Mouse (Mus musculus) embryonic facial prominence, embryonic 15.5 days (tissue): ENCODE results near the gene Vps11. TPM values are rescaled to one million over a fixed set of nuclear protein-coding genes. Genes with fewer than 3 reads are reported as not detected.
"Not testable (repeated sequence)": the region's sequence is repeated elsewhere in the genome, so short reads cannot be mapped to it uniquely, and the experiment has no call there.

Experiments
- ATAC-seq: fragments of 200-750 bp; cut with Nextera tagmentation; 2 replicates; pipeline ENCODE4 v1.8.0; 2017; ENCODE audit warnings: low read depth, moderate TSS enrichment; ENCODE audit not compliant: insufficient number of reproducible peaks, low FRiP score, low TSS enrichment
- H3K27ac ChIP-seq: fragments of 300-500 bp; sonication (generic); replicated peaks from 2 replicates; pipeline ENCODE4 v1.5.1; 2015; ENCODE audit warnings: mild to moderate bottlenecking, inconsistent platforms
- H3K27me3 ChIP-seq: fragments of 300-500 bp; sonication (generic); 2 replicates; pipeline ENCODE4 v1.6.1; 2015; ENCODE audit warnings: inconsistent platforms
- H3K36me3 ChIP-seq: fragments of 300-500 bp; sonication (generic); 2 replicates; pipeline ENCODE4 v1.6.1; 2015; ENCODE audit warnings: mild to moderate bottlenecking, inconsistent platforms
- H3K4me1 ChIP-seq: fragments of 300-500 bp; sonication (generic); 2 replicates; pipeline ENCODE4 v1.6.1; 2015; ENCODE audit warnings: inconsistent platforms
- H3K4me2 ChIP-seq: fragments of 300-500 bp; sonication (generic); replicated peaks from 2 replicates; pipeline ENCODE4 v1.6.1; 2015; ENCODE audit warnings: mild to moderate bottlenecking, inconsistent platforms
- H3K4me3 ChIP-seq: fragments of 300-500 bp; sonication (generic); replicated peaks from 2 replicates; pipeline ENCODE4 v1.5.1; 2015; ENCODE audit warnings: mild to moderate bottlenecking, inconsistent platforms
- H3K9ac ChIP-seq: fragments of 300-500 bp; sonication (generic); 2 replicates; pipeline ENCODE4 v1.6.1; 2015; ENCODE audit warnings: inconsistent platforms
- H3K9me3 ChIP-seq: fragments of 300-500 bp; sonication (generic); replicated peaks from 2 replicates; pipeline ENCODE4 v1.6.1; 2016; ENCODE audit warnings: inconsistent platforms
- WGBS: fragments of 180-500 bp; shearing (Covaris S2); methylation state at CpG from one replicate; pipeline ENCODE4 v1.1.7; 2015; 5-methylcytosine and 5-hydroxymethylcytosine counted together
- polyA plus RNA-seq: library from polyadenylated mRNA; unstranded; fragments of >200 nt; fragmentation: Nextera tagmentation; extraction: Ambion mirVana; gene quantifications from 2 replicates; pipeline ENCODE4 v1.2.1, GENCODE M21; 2015

Gene Vps11
- polyA plus RNA-seq: 25.0 and 30.3 TPM in 2 replicates

DNA sequence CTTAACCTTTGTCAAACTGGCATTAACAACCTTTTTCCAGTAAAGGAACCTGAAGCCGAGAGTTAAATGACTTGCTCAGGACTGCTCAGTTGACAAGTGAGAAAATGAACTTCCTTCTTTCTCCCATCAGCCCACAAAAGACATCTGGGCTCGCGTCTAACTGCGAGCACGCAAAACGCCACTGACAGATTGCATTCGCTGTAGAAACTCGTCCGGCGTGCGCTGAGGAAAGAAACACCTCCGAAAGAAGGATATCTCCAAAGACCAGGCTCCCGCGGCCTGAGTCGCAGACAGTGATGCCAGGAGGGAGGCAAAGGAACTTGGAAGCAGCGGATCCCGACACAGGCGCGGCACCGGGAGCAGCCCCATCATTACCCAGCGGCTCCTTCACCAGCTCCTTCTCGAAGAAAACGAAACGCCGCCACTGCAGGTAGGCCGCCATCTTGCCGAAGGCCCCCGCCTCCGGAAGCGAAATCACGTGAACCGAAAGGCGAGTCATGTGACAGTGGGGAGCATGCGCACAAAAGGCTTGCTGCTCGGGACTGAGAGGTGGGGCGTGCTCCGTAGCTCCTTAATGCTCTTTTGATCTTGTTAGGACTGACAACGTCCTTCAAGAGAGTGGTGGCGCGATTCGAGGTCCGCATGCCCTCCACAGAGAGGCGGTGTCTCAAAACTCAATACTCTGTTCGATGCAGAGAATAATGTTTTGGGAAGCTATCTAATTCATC is at the start of gene Vps11:
Gene Vps11, minus strand, starts transcription at position 481 of the 728 bp plus-strand sequence.
- WGBS: under 1% methylated on average over 44 of the region's 44 CpGs
- Histone ChIP-seq H3K27ac (peak within 1 kb of the TSS; percentile 82), H3K9ac (peak within 1 kb of the TSS; percentile 79), H3K4me2 (peak within 1 kb of the TSS; percentile 76), H3K4me3 (peak within 1 kb of the TSS; percentile 73), H3K27me3 (no peaks in the 10 kb centered on the region), H3K4me1 (peaks cover 8% of the 10 kb centered on the region), H3K9me3 (no peaks in the 10 kb centered on the region), H3K36me3 (peaks cover 30% of the 10 kb centered on the region)
- peak; percentile 88 for ATAC-seq

DNA sequence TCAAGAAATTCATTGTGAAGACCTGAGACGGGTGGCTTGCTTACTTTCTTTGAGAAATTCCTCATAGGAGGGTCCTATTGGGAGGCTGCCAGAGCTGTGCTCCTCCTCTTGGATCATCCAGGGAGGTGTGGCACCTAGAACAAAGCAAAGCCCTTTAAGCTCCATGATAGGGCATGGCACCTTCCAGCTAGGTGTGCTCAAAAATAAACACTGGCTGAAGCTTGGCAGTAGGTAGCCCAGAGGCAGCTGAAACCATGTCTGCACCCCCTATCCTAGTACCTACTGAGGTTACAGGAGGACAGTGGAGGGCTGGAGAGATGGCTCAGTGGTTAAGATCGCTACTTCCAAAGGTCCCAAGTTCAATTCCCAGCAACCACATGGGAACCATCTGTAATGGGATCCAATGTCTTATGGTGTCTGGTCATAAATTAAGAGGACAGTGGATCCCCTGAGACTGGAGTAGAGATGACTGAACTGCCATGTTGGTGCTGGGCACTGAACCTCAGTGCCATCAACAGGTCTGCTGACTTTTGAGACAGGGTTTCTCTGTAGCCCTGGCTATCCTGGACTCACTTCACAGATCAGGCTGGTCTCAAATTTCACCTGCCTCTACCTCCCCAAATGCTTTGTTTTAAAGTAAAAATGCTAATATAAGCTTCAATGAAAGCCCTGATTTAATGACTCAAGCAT is 49.3 kb upstream of the Vps11 start:
- Histone ChIP-seq H3K4me2 (no peak overlapping the region), H3K4me1 (peaks cover 12% of the 10 kb centered on the region; the same call in 1 of the 2 replicates), H3K36me3 (peaks cover 59% of the 10 kb centered on the region), H3K9ac (no peak overlapping the region), H3K4me3 (no peak overlapping the region), H3K9me3 (no peaks in the 10 kb centered on the region), H3K27ac (no peak overlapping the region), H3K27me3 (no peaks in the 10 kb centered on the region)
- ATAC-seq: no peak
- WGBS: 80% methylated on average over 2 of the region's 2 CpGs

DNA sequence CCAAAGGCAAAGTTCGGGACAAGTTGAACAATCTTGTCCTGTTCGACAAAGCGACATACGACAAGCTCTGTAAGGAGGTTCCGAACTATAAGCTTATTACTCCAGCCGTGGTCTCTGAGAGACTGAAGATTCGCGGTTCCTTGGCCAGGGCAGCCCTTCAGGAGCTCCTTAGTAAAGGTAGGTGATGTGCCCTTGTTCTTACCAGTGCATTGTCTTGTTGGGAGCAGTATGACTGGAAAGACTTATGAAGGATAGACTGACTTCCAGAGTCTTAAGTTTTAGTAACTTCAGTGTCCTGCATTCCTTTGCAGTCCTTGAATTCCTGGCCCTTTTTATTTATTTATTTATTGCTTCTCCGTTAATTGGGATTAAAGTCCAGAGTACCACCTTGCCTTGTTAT is 47.2 kb upstream of the Vps11 start:
- H3K36me3 ChIP-seq: peaks cover 67% of the 10 kb centered on the region
- H3K27ac ChIP-seq, H3K27me3 ChIP-seq, ATAC-seq, H3K9ac ChIP-seq, H3K9me3 ChIP-seq: not testable (repeated sequence)
- peak overlapping the region; percentile 88 for H3K4me3 ChIP-seq
- WGBS: 79% methylated on average over 9 of the region's 9 CpGs
- H3K4me2 ChIP-seq: peak overlapping the region; percentile 65
- peaks cover 13% of the 10 kb centered on the region; the same call in 1 of the 2 replicates for H3K4me1 ChIP-seq

DNA sequence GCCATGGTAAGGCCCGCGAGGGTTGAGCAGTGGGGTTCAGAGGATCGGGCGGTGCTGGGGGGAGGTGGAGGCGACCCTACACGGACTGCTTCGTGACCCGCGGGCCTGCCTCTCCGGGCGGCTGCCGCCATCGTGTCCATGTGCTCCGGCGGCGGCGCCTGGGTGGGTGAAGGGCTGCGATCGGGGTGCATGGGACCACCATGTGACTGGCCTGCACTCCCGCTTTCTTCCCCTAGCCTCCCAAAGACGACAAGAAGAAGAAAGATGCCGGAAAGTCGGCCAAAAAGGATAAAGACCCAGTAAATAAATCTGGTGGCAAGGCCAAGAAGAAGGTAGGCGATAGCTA is 46.3 kb upstream of the Vps11 start:
- under 1% methylated on average over 24 of the region's 24 CpGs for whole genome bisulfite sequencing
- peak overlapping the region; percentile 88 for H3K4me3 ChIP-seq
- H3K9ac ChIP-seq: peak overlapping the region; percentile 78
- H3K4me1 ChIP-seq: peaks cover 13% of the 10 kb centered on the region; the same call in 1 of the 2 replicates
- H3K4me2 ChIP-seq: peak overlapping the region; percentile 65
- no peaks in the 10 kb centered on the region for H3K9me3 ChIP-seq
- H3K36me3 ChIP-seq: peaks cover 66% of the 10 kb centered on the region
- H3K27ac ChIP-seq: peak overlapping the region; percentile 99
- no peaks in the 10 kb centered on the region for H3K27me3 ChIP-seq
- ATAC-seq: no peak

DNA sequence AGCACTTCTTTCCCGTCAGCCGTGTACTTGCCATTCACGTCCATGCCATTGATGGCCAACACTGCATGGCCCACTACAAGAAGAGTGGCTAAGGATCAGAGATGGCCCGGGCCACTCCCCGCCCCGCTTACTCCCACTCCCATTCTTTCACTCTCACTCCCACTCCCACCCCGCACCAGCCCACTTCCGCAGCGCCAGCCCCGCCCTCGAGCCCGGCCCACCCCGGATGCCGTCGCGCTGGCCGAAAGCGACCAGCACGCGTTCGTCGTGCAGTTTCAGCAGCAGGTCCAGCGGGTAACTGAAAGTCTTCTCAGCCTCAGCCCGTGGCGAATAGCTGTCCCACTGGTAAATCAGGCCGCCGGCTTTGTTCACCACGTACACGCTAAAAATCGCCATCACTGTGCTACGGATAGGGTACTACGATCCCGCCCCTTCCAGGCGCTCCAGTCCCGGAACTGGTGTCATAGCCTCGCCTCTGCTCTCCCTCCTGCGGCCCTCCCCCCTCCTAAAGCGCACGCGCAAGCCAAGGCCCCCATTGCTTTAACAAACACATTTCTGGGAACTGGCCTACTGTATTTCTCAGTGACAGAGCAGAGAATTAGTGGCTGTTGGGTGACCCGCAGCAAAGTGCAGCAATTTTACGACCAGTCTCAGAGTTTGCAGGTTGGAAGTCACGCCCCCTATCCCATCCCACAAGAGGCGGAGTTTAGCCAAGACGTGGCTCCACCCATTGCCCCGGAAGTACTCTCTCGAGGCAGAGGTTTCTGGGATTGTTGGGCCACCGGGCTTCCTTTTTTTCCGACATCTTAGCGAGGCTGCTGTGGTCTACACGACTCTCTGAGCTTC is 45.7 kb upstream of the Vps11 start, which contains the start of the genes Rps25 and Trappc4:
Gene Rps25, plus strand, starts transcription at position 234 of the 846 bp plus-strand sequence.
Gene Trappc4, minus strand, starts transcription at position 695 of the 846 bp plus-strand sequence.
- Histone ChIP-seq H3K27me3 (no peaks in the 10 kb centered on the region), H3K36me3 (peaks cover 66% of the 10 kb centered on the region), H3K9me3 (no peaks in the 10 kb centered on the region), H3K27ac (peak within 1 kb of the TSS; percentile 99), H3K4me3 (peak within 1 kb of the TSS; percentile 88), H3K4me1 (peaks cover 13% of the 10 kb centered on the region; the same call in 1 of the 2 replicates), H3K9ac (peak within 1 kb of the TSS; percentile 78), H3K4me2 (peak within 1 kb of the TSS; percentile 65)
- ATAC-seq: peak; percentile 93
- under 1% methylated on average over 51 of the region's 51 CpGs for WGBS

DNA sequence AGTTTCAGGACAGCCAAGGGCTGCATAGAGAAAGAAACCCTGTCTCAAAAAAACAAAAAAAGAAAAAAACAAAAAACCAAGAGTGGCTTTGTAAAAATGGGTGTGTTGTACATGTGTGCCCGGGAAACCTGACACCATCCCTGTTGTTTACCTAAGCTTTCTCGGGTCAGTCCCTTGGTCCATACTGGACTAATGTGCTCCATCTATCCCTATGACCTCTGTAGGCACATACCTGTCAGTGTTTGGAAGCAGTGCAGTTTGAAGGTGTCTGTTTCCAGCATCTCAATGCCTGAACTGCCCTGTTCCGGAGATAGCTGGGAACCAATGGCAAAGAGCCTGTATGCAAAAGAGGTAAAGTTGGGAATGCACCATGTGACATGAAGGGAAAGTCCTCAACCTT is 43.5 kb upstream of the Vps11 start:
- Histone ChIP-seq H3K4me2 (no peak overlapping the region), H3K4me1 (peaks cover 13% of the 10 kb centered on the region; the same call in 1 of the 2 replicates), H3K36me3 (peaks cover 65% of the 10 kb centered on the region), H3K27me3 (no peaks in the 10 kb centered on the region), H3K9me3 (no peaks in the 10 kb centered on the region), H3K27ac (no peak overlapping the region), H3K4me3 (no peak overlapping the region), H3K9ac (no peak overlapping the region)
- ATAC-seq: no peak
- 73% methylated on average over 3 of the region's 3 CpGs for WGBS

DNA sequence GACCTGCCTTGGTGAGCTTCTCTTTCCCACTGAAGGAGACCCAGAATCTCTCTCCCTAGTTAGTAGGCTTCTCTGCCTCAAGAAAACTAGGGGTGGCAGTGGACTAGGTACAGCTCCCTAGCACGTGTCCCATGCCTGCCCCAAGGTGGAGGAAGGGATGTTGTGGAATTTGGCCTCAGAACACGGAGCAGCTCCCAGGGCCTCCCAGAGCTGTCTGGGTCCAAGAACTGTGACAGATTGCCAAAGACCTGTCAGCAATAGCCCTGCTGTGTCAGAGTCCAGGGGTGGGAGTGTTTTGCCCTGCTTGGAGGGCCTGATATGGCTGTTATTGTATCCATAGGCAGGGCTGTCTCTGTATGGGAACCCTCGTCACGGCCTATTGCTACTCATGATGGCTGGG is 39.6 kb upstream of the Vps11 start:
- 81% methylated on average over 4 of the region's 4 CpGs for WGBS
- Histone ChIP-seq H3K36me3 (peaks cover 62% of the 10 kb centered on the region), H3K4me3 (no peak overlapping the region)

DNA sequence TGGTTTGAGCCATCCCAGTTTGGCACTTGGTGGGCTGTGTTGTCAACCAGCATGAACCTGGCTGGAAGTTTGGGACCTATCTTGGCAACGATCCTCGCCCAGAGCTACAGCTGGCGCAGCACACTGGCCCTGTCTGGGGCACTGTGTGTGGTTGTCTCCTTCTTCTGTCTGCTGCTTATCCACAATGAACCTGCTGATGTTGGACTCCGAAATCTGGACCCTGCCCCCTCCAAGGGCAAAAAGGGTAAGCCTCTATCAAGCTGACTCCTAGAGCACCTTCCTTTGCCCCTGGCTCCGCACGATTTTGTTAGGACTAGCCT is 38.3 kb upstream of the Vps11 start:
- ATAC-seq: no peak
- WGBS: 93% methylated on average over 6 of the region's 6 CpGs
- Histone ChIP-seq H3K27me3 (no peaks in the 10 kb centered on the region), H3K36me3 (peaks cover 54% of the 10 kb centered on the region), H3K9ac (no peak overlapping the region), H3K9me3 (no peaks in the 10 kb centered on the region), H3K27ac (no peak overlapping the region), H3K4me3 (no peak overlapping the region), H3K4me1 (peaks cover 20% of the 10 kb centered on the region), H3K4me2 (no peak overlapping the region)

More for the DNA sequence above, 39.6 kb upstream of the Vps11 start:
- peaks cover 23% of the 10 kb centered on the region for H3K4me1 ChIP-seq
- H3K9ac ChIP-seq: no peak overlapping the region
- H3K9me3 ChIP-seq: no peaks in the 10 kb centered on the region
- no peak overlapping the region for H3K27ac ChIP-seq
- no peaks in the 10 kb centered on the region for H3K27me3 ChIP-seq
- ATAC-seq: no peak
- no peak overlapping the region for H3K4me2 ChIP-seq

DNA sequence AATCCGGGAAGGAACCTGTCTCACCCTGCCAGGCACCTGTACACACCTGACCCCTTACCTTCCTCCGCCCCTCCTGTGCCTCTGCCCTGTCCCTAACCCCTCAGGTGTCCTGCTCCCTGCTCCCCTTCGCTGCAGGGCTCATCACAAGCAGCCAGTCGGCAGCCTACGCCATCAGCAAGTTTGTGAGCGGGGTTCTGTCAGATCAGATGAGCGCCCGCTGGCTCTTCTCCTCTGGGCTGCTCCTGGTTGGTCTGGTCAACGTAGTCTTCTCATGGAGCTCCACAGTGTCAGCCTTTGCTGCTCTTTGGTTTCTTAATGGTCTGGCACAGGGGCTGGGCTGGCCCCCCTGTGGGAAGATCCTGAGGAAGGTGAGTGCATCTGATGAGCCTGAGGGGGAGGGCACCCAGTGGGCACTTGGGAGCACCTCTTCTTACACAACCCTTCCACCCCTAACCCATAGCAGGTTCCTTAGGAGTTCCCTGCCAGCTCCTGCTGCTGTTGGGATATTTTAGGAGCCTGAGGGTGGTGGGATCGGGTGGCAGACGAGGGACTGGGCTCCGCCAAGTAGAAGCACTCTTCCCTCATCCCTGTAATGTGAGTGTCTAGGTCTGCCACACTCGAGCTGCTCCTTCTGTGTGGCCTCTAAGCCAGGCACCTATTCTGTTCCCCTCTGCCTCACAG is 37.8 kb upstream of the Vps11 start:
- 66% methylated on average over 13 of the region's 13 CpGs for WGBS
- Histone ChIP-seq H3K36me3 (peaks cover 50% of the 10 kb centered on the region), H3K4me3 (no peak overlapping the region), H3K27ac (no peak overlapping the region), H3K4me1 (peaks cover 20% of the 10 kb centered on the region), H3K27me3 (no peaks in the 10 kb centered on the region), H3K9ac (no peak overlapping the region), H3K4me2 (no peak overlapping the region), H3K9me3 (no peaks in the 10 kb centered on the region)
- no peak for ATAC-seq

DNA sequence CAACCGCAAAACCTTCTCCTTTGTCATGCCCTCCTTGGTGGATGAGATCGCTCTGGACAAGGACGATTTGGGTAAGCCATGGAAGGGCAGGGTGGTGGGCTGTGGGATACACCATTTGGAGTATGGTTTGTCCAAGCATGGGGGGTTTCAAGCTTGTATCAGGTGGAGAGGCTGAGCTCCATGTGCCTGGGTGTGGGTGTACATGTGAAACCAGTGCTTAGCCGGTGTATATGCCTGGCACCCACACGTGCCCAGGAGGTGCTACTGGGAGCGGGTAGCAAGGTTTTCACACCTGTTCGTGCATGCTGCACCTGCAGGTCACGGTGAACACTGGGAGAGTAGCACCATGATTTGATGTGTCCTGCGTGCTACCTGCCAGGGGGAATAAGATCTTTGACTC is 37.1 kb upstream of the Vps11 start:
- Histone ChIP-seq H3K4me3 (0 out of 2 replicates have a peak overlapping the region, but pooled peaks have one; percentile 58), H3K27ac (no peak overlapping the region), H3K9me3 (no peaks in the 10 kb centered on the region), H3K9ac (no peak overlapping the region; the same call in 1 of the 2 replicates), H3K27me3 (no peaks in the 10 kb centered on the region), H3K4me1 (peaks cover 20% of the 10 kb centered on the region), H3K4me2 (no peak overlapping the region), H3K36me3 (peaks cover 44% of the 10 kb centered on the region)
- 78% methylated on average over 9 of the region's 9 CpGs for WGBS
- no peak for ATAC-seq
